ENCODE assay signal across 17 mouse cellular contexts in the genomic region with DNA sequence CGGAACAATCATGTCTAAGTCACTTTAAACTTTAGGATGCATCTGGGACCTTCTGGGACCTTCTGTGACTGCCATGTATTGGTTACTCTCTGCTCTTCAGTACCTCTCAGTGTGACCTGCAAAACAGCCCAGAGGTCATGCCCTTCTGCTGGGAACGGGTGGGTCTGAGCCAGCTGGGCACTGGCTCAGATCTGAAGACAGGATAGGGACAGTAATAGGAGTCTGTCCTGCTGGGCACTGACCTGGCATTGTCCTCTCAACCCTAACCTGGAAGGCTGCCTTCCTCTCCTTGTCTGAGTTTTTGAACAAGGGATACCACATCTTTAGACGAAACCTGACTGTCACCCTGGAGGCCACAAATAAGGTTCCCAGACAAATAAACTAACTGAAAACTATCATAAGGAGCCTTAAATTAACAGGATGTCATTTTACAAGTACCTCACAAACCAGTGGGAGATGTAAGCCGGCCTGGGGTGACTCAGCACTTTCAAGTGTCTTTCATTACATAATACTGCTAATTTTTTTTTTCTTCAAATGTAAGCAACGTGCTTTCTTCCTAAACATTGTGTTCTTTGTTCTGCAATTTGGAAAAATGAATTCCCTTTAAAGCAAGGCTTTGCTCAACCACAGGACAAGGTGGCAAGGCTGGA.
DNase-seq lines count a peak whose midpoint lies in the region; ATAC-seq lines count a peak whose summit lies in the region.
"Had no signal": no experiment of that assay in that cellular context is flagged by ENCODE, and none has a peak within 500 bp of the region (broad histone marks: within the 10 kb centered on the region; RNA-seq: fewer than 3 reads in every experiment).

No protein-coding gene starts in this region.

- H3K4me3 ChIP-seq in kidney, embryonic 15.5 days (replicated peaks) = no peak overlapping the region
- H3K4me3 ChIP-seq in kidney, embryonic 14.5 days (ENCODE audit: low read length) = no peak overlapping the region
- H3K4me3 ChIP-seq: forebrain, embryonic 13.5 days; heart, embryonic 12.5 days; neural tube, embryonic 12.5 days had no signal

- H3K36me3 ChIP-seq in kidney, embryonic 15.5 days = no peaks in the 10 kb centered on the region
- no peaks in the 10 kb centered on the region for H3K36me3 ChIP-seq in kidney, embryonic 14.5 days (ENCODE audit: control insufficient read depth, insufficient read depth, low read length)
- H3K36me3 ChIP-seq: heart, embryonic 12.5 days; neural tube, embryonic 12.5 days had no signal

- 0 out of 2 replicates have a peak, but pooled peaks have one; percentile 12 for ATAC-seq in kidney, embryonic 15.5 days (replicated peaks; ENCODE audit: low FRiP score)
- no peak for ATAC-seq in kidney, embryonic 14.5 days (ENCODE audit: low FRiP score, low TSS enrichment)
- ATAC-seq: forebrain, embryonic 13.5 days; hindbrain, embryonic 16.5 days had no signal

- no peaks in the 10 kb centered on the region for H3K9me3 ChIP-seq in kidney, embryonic 15.5 days (replicated peaks)
- no peaks in the 10 kb centered on the region for H3K9me3 ChIP-seq in kidney, embryonic 14.5 days (ENCODE audit: control insufficient read depth, low read length)
- H3K9me3 ChIP-seq: forebrain, embryonic 13.5 days; heart, embryonic 12.5 days; neural tube, embryonic 12.5 days had no signal

- H3K4me2 ChIP-seq in kidney, embryonic 15.5 days = no peak overlapping the region
- no peak overlapping the region for H3K4me2 ChIP-seq in kidney, embryonic 14.5 days (replicated peaks; ENCODE audit: low read depth, low read length)
- H3K4me2 ChIP-seq: forebrain, embryonic 13.5 days; heart, embryonic 12.5 days; lung, embryonic 14.5 days; neural tube, embryonic 12.5 days had no signal

- WGBS in kidney, embryonic 15.5 days = 50% methylated on average over 5 of the region's 5 CpGs
- WGBS in kidney, embryonic 14.5 days = 46% methylated on average over 5 of the region's 5 CpGs

- no peak overlapping the region for H3K27ac ChIP-seq in kidney, embryonic 15.5 days
- H3K27ac ChIP-seq in kidney, embryonic 14.5 days (ENCODE audit: low read depth, low read length) = no peak overlapping the region
- H3K27ac ChIP-seq: forebrain, embryonic 13.5 days; neural tube, embryonic 12.5 days had no signal

- H3K4me1 ChIP-seq in kidney, embryonic 15.5 days = 0 out of 2 replicates have a peak, but pooled peaks cover 2% of the 10 kb centered on the region
- peaks cover 5% of the 10 kb centered on the region; the same call in 1 of the 2 replicates for H3K4me1 ChIP-seq in kidney, embryonic 14.5 days (ENCODE audit: control insufficient read depth, insufficient read depth, low read length)
- H3K4me1 ChIP-seq: heart, embryonic 12.5 days had no signal

- no peak overlapping the region for H3K9ac ChIP-seq in kidney, embryonic 15.5 days
- H3K9ac ChIP-seq in kidney, embryonic 14.5 days (ENCODE audit: low read depth, low read length) = no peak overlapping the region
- H3K9ac ChIP-seq: forebrain, embryonic 13.5 days; heart, embryonic 12.5 days; lung, embryonic 14.5 days; neural tube, embryonic 12.5 days had no signal

- no peaks in the 10 kb centered on the region for H3K27me3 ChIP-seq in kidney, embryonic 15.5 days
- H3K27me3 ChIP-seq in kidney, embryonic 14.5 days (ENCODE audit: control insufficient read depth, insufficient read depth, low read length) = no peaks in the 10 kb centered on the region
- H3K27me3 ChIP-seq: CH12.LX; forebrain, embryonic 13.5 days; neural tube, embryonic 12.5 days had no signal

- peak; percentile 59 for DNase-seq in right cerebral cortex, adult 18-20 months
- DNase-seq in right cerebral cortex, postnatal 36 days (ENCODE audit: low spot score in 2 of 2) = no peak
- peak; percentile 10 for DNase-seq in c-Kit-positive CD71-negative TER-119-negative erythroid progenitor cells, embryonic 14.5 days (ENCODE audit: low read depth)
- DNase-seq in telencephalon, adult 2 months (ENCODE audit: low read depth, low spot score) = peak; percentile 57
- DNase-seq in B cell, adult 2 months = no peak
- DNase-seq: cerebellum, adult 9-11 months; liver; lung, embryonic 14.5 days; right cerebral cortex, postnatal 4 days; thymus, postnatal 36 days had no signal

Comparison
In these comparisons a context has a peak if more than half of its experiments do, and no peak if none do; other contexts are left out.
1. DNase-seq: peak in right cerebral cortex, adult 18-20 months (single experiment), c-Kit-positive CD71-negative TER-119-negative erythroid progenitor cells, embryonic 14.5 days (single experiment) and telencephalon, adult 2 months (single experiment); none in right cerebral cortex, postnatal 36 days (0 of 2) and B cell, adult 2 months (0 of 2).